Mouse (Mus musculus) erythroid progenitor cell, adult 5-6 weeks (primary cell): ENCODE data around the gene Sptan1. TPM values are rescaled to one million over a fixed set of nuclear protein-coding genes. Genes with fewer than 3 reads are reported as not detected.

Experiments used
- ATAC-seq: replicated peaks from 2 replicates; pipeline ENCODE4 v1.8.0; 2016; ENCODE audit warnings: moderate number of reproducible peaks, mild to moderate bottlenecking, moderate TSS enrichment, inconsistent platforms; ENCODE audit not compliant: poor library complexity, low FRiP score, severe bottlenecking
- total RNA-seq, 2 experiments: library from RNA; stranded (forward) in 1 of 2; stranded (reverse) in 1 of 2; fragments of 150-400 nt in 1 of 2; fragments of 186-747, 209-891 nt in 1 of 2; gene quantifications; 2 replicates each; pipeline versions ENCODE4 v1.2.3 to v1.2.4; 2015 to 2017; ENCODE audit warnings: low replicate concordance in 2 of 2

Sptan1 gene
- total RNA-seq, 2 experiments from 2014 or later: 16.2 to 33.5 TPM

DNA sequence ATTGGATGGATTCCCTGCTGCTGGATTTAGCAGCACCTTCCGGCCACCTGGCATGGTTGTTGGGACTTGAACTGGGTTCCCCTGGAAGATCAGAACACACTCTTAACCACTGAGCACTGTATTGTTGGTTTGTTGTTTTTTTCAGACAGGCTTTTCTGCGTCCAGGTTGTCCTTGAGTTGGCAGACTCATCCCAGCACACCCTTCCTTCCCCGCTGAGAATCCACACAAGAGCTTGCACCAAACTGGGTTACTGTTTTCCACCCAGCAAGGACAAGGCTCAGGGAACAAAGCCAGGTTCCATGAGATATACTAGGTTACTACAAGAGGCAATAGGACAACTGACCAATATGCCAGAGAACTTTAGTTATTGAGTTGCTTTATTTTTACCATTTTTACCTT, 91.4 kb downstream of the Sptan1 start:
- no peak for ATAC-seq

DNA sequence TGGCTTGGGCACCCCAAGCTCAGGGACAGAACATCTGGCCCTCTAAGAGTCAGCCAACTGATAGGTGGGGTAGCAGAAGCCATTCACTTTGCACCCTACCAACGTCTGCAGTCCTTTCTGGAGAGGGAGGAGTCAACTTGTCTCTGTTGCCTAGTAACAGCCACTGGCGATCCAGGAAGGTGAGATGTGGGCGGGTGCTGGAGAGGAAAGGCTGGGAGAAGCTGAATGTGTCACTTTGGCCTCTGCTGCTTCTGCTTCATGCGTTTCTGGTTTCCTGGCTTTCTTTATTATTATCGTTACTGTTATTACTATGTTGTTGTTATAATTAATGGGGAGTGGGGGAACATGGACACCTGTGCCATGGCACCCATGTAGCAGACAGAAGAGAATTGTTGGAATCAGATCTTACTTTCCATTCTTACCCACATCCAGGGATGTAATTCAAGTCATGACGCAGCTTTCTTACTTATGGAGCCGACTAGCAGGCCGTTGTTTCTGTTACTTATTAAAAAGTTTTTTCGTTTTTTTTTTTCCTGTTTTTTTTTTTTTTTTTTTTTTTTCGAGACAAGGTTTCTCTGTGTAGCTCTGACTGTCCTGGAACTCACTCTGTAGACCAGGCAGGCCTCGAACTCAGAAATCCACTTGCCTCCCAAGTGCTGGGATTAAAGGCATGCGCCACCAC, 92.0 kb downstream of the Sptan1 start, which contains the start of gene Set:
Set (plus strand) TSS at position 156 of the 682 bp plus-strand sequence.
- ATAC-seq: peak; percentile 68

DNA sequence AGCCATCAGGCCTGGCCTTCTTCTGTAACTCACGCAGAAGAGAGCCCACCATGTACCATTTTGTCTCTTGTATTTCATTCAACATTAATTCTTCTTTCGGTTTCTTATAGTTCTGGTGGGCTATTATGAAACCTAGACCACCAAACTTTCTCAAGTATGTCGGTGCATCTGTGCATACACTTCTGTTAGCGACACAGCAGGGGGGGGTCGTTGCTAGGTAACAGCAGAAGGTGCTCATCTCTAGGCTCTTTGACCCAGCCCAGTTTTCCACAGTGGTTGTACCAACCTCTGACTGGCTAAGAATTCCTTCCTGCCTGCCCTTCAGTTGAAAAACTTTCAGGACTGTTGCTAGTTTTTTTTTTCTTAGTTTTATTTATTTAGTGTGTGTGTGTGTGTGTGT, 93.1 kb downstream of the Sptan1 start:
- ATAC-seq: no peak

DNA sequence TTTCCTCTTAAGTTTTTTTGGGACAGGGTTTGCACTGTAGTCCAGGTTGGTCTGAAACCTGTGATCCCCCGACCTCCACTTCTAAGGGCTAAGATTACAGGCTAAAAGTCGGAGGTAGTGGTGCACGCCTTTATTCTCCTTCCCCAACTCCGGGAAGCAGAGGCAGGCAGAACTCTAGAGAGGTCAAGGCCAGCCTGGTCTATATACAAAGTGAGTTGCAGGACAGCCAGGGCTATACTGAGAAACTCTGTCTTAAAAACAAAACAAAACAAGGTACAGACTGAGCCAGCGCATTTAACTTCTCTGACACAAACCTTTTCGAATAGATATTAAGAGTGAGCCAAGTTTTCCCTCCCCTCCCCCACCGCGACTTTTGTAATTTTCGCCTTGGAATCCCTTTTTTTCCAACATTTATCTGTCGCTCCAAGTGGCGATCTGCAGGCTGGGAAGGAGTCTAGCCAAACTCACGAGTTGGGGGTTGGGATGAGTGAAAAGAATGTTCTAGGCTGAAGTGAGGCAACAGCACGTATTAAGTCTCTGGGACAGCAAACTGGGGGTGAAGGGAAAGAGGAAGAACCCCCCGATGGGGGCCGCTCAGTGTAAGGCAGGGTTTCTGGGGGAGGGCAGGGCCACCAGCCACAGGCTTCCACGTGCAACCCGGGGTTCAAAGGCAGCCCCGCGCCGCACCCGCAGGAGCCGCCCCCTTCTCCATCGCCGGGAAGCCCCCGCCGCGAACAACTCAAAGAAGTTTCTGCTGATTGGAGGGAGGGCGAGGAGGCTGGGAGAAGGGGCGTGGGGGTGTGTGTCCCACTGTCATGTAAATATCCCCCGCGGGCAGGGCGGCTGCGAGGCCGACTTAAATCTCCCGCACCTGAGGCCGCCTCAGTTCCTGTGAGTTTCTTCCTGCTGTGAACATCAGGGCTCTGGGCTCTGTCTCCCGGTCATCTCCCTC, 96.1 kb downstream of the Sptan1 start:
- no peak for ATAC-seq

DNA sequence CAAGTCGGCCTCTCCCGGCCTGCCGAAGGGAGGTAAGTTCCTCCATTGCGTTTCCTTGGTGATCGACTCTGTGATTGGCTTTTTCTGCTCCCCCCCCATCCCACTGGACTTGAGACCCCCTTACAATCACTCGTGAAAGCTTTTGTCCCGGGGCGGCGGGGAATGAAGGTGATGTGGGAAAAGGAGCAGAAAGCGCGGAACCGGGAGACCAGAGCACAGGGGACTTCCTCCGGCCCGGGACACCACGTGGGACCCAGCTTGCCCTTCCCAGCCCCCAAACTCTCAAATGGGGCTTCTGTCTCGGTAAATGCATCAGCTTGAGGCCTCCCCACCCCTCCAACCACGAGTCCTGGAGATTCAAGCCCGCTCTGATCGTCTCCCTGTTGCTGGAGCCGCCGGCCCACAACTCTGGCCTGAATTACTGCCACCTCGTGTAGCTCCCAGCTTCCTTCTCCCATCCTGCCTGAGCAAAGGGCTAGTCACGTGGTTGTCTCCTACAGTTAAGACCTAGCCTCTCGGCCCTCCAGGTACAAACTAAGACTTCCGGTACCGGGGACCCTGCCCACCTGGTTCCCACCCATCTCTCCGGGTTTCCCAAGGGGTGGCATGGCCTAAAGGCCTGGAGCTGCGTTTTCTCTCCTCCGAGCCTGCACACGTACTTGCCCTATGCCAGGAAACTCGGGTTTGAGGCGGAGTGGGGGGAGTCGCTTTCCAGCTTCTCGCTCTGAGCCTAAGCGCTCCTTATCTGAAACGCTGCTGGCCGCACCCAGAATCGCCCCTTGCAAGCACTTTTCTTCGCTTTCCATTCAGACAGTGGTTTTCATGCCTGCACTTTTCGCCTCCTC, 97.1 kb downstream of the Sptan1 start:
- peak; percentile 58 for ATAC-seq

DNA sequence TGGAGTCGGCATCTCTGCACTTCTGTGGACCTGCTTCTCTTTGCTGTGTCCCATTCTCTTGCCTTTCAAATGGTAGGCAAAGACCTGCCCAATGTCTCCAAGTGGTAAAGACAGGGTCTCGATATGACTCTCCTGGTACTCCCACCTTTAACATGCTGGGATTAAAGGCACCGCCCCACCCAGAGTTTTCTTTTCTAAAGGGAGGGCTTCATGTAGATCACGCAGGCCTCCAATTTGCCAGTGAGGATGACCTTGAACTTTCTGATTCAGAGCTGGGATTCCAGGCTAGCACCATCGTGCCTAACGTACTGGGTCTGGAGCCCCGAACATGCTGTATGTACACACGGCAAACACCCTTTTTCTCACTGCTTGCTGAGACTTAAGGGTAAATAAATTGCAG, 97.9 kb downstream of the Sptan1 start:
- no peak for ATAC-seq

DNA sequence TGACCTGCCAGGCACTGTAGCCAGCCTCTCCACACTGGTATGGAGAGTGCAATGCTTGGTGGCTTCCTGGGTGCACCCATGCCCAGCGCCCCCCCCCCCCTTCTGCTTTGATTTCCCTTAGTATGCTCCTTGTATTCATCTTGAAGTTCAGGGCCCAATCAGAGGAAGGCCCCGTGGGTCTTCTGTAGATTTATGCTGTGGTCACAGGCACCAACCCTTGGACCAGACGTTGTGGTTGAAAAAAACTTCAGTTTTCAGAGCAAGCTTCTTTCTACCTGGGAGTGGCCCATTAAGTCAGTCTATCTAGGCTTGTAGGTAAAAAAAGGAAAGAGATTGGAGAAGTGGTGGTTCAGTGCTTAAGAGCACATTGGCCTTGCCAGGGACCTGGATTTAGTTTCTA, 98.4 kb downstream of the Sptan1 start:
- no peak for ATAC-seq

DNA sequence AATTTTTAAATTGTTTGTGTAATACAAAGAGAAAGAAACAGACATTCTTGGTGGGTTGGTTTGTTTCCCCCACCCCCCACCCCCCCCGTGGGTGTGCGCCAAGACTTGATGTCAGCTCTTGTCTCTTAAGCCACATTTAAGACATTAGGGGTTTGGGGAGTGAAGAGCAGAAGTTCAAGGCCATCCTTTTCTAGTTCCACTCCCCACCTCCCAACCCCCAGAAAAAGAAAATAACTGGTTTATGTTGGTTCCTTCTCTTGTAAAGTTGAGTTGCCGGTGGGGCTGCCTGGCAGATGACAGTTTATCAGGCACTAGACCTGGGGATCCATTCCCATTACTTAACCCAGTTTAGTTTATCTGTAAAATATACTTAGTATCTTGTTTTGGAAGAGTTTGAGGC, 98.9 kb downstream of the Sptan1 start:
- ATAC-seq: no peak

DNA sequence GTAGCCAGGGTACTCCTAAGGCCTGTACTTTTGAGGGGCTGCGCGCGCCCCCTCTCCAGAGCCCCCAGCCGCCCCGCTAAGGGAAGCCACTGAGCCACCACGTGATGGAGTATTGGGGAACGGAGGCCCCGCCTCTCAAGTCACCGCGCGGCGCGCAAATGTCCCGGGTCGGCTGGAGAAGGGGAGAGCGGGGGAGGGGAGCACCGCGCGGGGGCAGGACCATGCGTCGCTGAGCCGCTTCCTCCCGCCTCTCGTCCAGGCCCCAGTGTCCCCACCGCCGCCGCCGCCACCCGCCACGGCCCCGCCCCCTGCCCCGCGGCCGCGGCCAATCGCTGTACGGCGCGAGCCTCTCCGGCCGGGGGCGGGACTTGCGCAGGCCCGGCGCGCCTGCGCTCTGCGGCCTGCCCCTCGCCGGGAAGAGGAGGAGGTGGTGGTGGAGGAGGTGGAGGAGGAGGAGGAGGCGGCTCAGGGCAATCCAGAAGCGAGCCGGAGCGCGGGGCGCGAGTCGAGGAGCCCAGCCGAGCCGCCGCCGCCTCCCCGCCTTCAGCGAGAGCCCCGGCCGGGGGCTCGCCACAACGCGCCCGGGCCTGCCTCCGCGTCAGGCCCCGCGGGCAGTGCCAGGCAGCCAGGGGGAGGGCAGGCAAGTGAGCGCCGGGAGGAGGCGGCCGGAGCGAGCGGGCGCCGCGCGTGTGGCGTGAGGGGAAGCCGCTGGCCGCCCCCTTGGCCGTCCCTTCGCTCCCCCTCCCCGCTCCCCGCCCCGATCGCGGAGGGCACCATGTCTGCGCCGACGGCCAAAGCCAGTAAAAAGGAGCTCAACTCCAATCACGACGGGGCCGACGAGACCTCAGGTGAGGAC, 100.9 kb downstream of the Sptan1 start:
- ATAC-seq: peak; percentile 82

DNA sequence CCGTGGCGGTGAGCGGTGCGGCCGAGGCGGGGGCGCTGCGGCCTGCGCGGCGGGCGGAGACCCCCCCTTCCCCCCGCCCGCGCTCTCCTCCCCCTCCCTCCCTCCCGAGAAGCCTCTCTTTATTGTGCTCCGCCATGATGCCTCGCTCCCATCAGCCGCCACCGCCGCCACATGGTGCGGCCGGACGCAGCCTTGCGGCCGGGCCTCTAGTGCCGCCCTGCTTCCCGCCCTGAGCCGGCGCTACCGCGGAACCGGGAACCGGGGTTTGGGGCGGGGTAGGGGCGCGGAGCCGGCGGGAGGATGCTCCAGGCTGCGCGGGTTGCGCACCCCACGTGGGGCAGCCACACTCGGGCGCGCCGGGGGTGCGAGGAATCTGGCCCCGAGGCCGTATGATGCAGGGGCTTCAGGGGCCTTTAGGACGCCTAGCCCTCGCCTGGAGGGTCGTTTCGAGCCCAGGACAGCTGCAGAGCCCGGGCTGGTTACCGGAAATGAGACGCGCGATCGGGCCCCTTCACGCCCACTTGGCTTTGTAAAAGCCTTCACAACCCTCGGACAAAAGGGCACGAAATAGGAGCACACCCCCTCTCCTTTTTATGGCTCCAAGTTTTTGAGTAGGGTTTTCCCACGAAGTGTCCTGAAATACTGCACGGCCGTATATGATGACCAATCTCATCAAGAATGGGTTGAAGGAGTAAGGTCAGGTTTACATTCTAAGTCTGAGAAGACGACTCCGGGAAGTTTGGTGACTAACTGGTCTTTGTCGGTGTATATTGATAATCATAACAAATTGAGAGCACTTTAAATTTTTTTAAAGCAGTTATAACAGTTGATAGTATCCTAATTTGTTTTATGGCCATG, 101.9 kb downstream of the Sptan1 start:
- 0 out of 2 replicates have a peak, but pooled peaks have one; percentile 6 for ATAC-seq

DNA sequence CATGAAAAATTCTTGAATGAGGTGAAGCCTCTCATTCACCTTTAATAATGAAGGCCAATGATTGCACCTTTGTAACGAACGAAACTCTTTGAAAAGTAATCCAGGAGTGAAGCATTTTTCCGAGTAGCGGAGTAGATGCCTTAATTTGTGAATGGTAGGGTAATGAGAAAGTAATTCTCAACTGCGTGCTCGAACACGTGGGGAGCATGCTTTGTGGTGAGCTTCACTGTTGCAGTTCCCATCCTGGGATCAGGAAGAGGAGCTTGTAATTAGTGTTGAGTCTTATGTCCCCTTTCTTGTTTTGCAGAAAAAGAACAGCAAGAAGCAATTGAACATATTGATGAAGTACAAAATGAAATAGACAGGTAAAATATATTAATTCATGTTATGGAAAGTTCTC, 102.6 kb downstream of the Sptan1 start:
- ATAC-seq: no peak

DNA sequence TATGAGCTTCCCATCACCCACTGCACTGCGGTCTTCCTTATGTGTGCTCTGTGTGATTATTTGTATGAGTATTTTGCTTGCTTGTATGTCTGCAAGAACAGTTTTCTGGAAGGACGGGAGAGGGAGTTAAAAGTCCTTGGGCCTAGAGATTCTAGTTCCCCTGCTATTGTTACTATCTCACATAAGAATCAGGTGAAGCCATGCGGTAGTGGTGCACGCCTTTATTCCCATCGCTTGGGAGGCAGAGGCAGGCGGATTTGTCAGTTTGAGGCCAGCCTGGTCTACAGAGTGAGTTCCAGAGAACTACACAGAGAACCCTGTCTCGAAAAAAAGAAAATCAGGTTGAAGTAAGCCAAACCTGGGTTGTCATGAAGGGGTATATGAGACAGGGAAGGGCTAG, 107.5 kb downstream of the Sptan1 start:
- no peak for ATAC-seq

DNA sequence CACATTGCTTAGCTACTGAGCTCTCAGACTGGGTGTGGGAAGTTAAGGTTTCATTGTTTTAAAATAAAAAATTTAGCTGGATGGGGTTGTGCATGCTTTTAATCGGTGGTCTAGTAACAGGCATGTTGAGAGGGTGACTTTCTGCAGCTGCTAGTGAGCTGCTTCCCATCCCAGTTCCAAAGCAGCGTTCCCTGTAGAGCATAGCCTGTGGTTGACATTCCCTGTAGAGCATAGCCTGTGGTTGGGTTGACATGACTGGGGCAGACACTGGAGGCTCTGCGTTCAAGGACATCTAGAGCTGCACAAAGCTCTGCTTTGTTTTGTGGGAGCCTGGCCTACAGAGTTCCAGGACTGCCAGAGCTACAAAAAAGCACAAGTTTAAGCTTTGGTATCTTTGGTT, 107.9 kb downstream of the Sptan1 start:
- ATAC-seq: no peak

DNA sequence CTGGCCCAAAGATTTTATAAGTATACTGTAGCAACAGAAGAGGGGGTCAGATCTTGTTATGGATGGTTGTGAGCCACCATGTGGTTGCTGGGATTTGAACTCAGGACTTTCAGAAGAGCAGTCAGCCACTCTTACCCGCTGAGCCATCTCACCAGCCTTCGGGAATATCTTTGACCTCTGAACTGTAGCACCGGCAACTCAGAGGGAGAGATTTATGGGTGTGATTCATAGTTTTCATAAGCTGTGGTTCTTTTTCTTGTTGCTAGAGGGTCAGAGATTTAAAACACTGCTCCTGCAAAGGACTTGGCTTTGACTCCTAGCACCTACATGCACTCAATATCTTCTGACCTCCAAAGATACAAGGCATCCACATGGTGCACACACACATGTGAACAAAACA, 110.3 kb downstream of the Sptan1 start:
- no peak for ATAC-seq

DNA sequence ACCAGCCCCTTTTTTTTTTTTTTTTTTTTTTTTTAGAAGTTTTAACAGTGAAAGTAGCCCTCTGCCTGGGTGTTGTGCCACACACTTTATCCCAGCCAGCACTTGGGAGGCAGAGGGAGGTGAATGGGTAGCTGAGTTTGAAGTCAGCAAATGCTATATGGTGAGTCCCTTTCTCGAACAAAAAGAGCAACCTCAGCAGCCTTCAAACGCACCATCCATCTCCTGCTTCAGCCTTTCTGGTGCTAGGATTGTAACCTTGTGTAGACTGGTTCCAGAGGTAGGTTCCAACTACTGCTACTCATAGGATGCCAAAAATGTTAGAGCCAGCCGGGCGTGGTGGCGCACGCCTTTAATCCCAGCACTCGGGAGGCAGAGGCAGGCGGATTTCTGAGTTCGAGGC, 111.1 kb downstream of the Sptan1 start:
- no peak for ATAC-seq

DNA sequence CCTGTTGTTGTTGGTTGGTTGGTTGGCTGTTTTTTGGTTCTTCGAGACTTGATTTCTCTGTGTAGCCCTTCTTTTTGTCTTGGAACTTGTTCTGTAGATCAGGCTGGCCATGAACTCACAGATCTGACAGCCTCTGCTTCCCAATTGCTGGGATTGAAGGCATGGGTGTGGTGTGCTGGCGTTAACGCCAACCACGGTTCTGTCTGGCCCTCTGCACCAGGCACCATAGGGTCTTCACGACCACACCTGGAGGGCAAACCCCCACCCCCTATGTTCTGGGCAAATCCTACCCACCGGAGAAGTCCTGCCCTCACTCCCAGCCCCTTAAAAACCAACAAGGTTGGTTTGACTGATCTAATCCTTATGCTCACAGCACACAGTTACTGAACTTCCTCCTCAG, 111.6 kb downstream of the Sptan1 start:
- ATAC-seq: peak; percentile 20; the same call in 1 of the 2 replicates

DNA sequence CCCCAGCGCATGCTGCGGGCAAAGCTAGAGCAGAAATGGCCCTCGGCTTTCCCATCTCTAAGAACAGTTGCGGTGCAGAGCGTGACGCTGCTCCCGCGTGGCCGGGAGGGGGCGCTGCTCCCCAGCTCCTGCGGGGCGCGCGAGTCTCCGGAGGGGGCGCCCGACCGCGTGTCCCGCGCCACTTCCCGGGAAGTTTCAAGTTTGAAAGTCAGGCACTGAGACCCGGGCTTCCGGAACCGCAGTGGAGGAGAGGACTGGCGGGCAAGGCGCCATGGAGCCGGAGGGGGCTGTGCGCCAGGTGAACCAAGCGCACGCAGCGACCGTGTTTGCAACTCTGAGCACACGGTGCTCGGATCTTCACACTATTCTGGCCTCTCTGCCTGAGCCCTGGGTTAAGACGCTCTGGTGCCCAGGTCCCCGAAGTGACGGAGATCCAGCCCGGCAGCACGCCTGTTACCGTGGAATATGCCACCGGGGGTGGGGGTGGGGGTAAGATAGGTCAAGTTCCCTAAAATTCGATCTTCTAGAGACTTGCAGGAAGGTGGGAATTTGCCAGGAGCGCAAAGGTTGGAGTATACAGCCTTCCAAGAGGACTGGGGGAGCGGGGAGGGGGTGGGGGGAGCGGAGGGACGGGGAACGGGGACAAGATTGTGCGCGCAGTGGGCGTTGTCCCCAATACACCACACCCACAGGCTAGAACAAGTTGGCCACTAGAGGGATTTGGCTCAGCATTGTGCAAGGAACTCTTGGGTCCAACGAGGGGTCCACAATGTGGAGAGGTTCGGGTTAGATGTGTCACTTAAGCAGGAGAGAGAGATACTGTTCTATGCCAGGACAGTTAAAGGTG, 112.4 kb downstream of the Sptan1 start, which contains the start of gene Pkn3:
Pkn3 (plus strand) TSS at position 183 of the 847 bp plus-strand sequence.
- peak; percentile 83 for ATAC-seq
